Mouse (Mus musculus) liver, adult (tissue): Measurements from ENCODE around the gene Nebl.

Experiments
- GATA4 ChIP-seq: IDR thresholded peaks from 2 replicates; pipeline ENCODE4 v1.6.1; 2014; ENCODE audit warnings: mild to moderate bottlenecking, low read length; ENCODE audit not compliant: insufficient replicate concordance

Nebl gene

GRCm38 (mm10) chr2:17730957-17731830 lies at the start of gene Nebl:
Gene Nebl, minus strand, starts transcription at chr2:17731464.
- TF ChIP-seq GATA4, result no peak

GRCm38 (mm10) chr2:17770246-17770825 lies 39.1 kb upstream of the Nebl start:
- TF ChIP-seq GATA4, result no peak

GRCm38 (mm10) chr2:17769242-17769755 lies 38.0 kb upstream of the Nebl start:
- no peak for TF ChIP-seq GATA4

- no peak for TF ChIP-seq GATA4
Observed at GRCm38 (mm10) chr2:17756271-17756670, 25.0 kb upstream of the Nebl start.

- no peak for TF ChIP-seq GATA4
Observed at GRCm38 (mm10) chr2:17742051-17742763, 10.9 kb upstream of the Nebl start.

- no peak for TF ChIP-seq GATA4
Observed at GRCm38 (mm10) chr2:17741555-17741954, 10.3 kb upstream of the Nebl start.

GRCm38 (mm10) chr2:17740454-17740853 lies 9.2 kb upstream of the Nebl start:
- TF ChIP-seq GATA4, result no peak

GRCm38 (mm10) chr2:17732210-17732609 lies 946 bp upstream of the Nebl start:
- TF ChIP-seq GATA4, result no peak

GRCm38 (mm10) chr2:17731831-17732200 lies 552 bp upstream of the Nebl start:
- TF ChIP-seq GATA4, result no peak

- no peak for TF ChIP-seq GATA4
Observed at GRCm38 (mm10) chr2:17730648-17730956, 662 bp downstream of the Nebl start.

GRCm38 (mm10) chr2:17729770-17730647 lies 1.3 kb downstream of the Nebl start:
- TF ChIP-seq GATA4, result no peak

GRCm38 (mm10) chr2:17724405-17724804 lies 6.9 kb downstream of the Nebl start:
- TF ChIP-seq GATA4, result no peak

GRCm38 (mm10) chr2:17723268-17724019 lies 7.8 kb downstream of the Nebl start:
- no peak for TF ChIP-seq GATA4

GRCm38 (mm10) chr2:17721177-17721715 lies 10.0 kb downstream of the Nebl start:
- no peak for TF ChIP-seq GATA4
